Mouse (Mus musculus) B cell, adult 62 days (primary cell): ENCODE measurements around the gene Lrrc4c. TPM values are rescaled to one million over a fixed set of nuclear protein-coding genes. Genes with fewer than 3 reads are reported as not detected.

Source experiments
- total RNA-seq: library from RNA; stranded (reverse); gene quantifications from 4 replicates; pipeline ENCODE4 v1.2.4, GENCODE M21; 2023

Lrrc4c gene
- total RNA-seq, result not detected in 4 replicates

GRCm38 (mm10) chr2:96317387-96318299 is at the start of gene Lrrc4c:
Gene Lrrc4c (plus strand): TSS chr2:96318169.

